Mouse (Mus musculus) midbrain, postnatal 0 days (tissue): ENCODE data around the gene B3galt1. TPM values are rescaled to one million over a fixed set of nuclear protein-coding genes. Genes with fewer than 3 reads are reported as not detected.

Experiments used
- ATAC-seq: fragments of 200-750 bp; cut with Nextera tagmentation; 2 replicates; pipeline ENCODE4 v1.8.0; 2017; ENCODE audit warnings: moderate number of reproducible peaks, mild to moderate bottlenecking, moderate TSS enrichment, moderate library complexity; ENCODE audit not compliant: low FRiP score
- DNase-seq: peaks from one replicate; pipeline ENCODE4 v3.0.0-alpha.2; 2015; ENCODE audit warnings: low spot score
- H3K27ac ChIP-seq: fragments of 300-500 bp; sonication (generic); 2 replicates; pipeline ENCODE4 v1.5.1; 2014; ENCODE audit warnings: low read depth, mild to moderate bottlenecking, low read length, mixed read lengths
- H3K27me3 ChIP-seq: fragments of 300-500 bp; sonication (generic); 2 replicates; pipeline ENCODE4 v1.6.1; 2014; ENCODE audit warnings: low read length, control low read depth, mixed read lengths; ENCODE audit not compliant: insufficient read depth
- H3K36me3 ChIP-seq: fragments of 300-500 bp; sonication (generic); 2 replicates; pipeline ENCODE4 v1.6.1; 2014; ENCODE audit warnings: low read length, control low read depth, mixed read lengths; ENCODE audit not compliant: insufficient read depth
- H3K4me1 ChIP-seq: fragments of 300-500 bp; sonication (generic); 2 replicates; pipeline ENCODE4 v1.6.1; 2014; ENCODE audit warnings: mild to moderate bottlenecking, control low read depth, antibody characterized with exemption, low read length, mixed read lengths; ENCODE audit not compliant: insufficient read depth
- H3K4me2 ChIP-seq: fragments of 300-500 bp; sonication (generic); 2 replicates; pipeline ENCODE4 v1.6.1; 2014; ENCODE audit warnings: low read depth, mild to moderate bottlenecking, low read length, mixed read lengths; ENCODE audit not compliant: poor library complexity, severe bottlenecking
- H3K4me3 ChIP-seq: fragments of 300-500 bp; sonication (generic); 2 replicates; pipeline ENCODE4 v1.5.1; 2014; ENCODE audit warnings: low read depth, mild to moderate bottlenecking, low read length, moderate library complexity
- H3K9ac ChIP-seq: fragments of 300-500 bp; sonication (generic); replicated peaks from 2 replicates; pipeline ENCODE4 v1.6.1; 2014; ENCODE audit warnings: mild to moderate bottlenecking, low read length, moderate library complexity, mixed read lengths; ENCODE audit not compliant: poor library complexity, severe bottlenecking
- H3K9me3 ChIP-seq: fragments of 300-500 bp; sonication (generic); 2 replicates; pipeline ENCODE4 v1.6.1; 2016; ENCODE audit warnings: low read length, control low read depth
- CTCF ChIP-seq: IDR thresholded peaks from 2 replicates; pipeline ENCODE4 v1.5.1; 2016; ENCODE audit warnings: antibody characterized with exemption, mild to moderate bottlenecking
- WGBS: fragments of 180-500 bp; shearing (Covaris S2); extraction: QIAGEN DNeasy Blood & Tissue Kit; methylation state at CpG from one replicate; pipeline ENCODE4 v1.1.7; 2014; 5-methylcytosine and 5-hydroxymethylcytosine counted together
- polyA plus RNA-seq: library from polyadenylated mRNA; unstranded; fragments of >200 nt; fragmentation: Nextera tagmentation; extraction: Ambion mirVana; gene quantifications from 2 replicates; pipeline ENCODE4 v1.2.1, GENCODE M21; 2015
- total RNA-seq: library from RNA; depleted of rRNA; stranded (reverse); fragments of >200 nt; gene quantifications from 2 replicates; pipeline ENCODE4 v1.2.3, GENCODE M21; 2014

B3galt1 gene
- total and polyA plus RNA-seq, 2 experiments from 2014 or later = 18.0 to 50.4 TPM

- Histone ChIP-seq H3K4me3 (no peak overlapping the region), H3K4me1 (no peaks in the 10 kb centered on the region), H3K36me3 (no peaks in the 10 kb centered on the region), H3K27me3 (no peaks in the 10 kb centered on the region), H3K27ac (no peak overlapping the region), H3K9ac (no peak overlapping the region), H3K4me2 (no peak overlapping the region), H3K9me3 (no peaks in the 10 kb centered on the region)
- DNase-seq = no peak
- no peak for TF ChIP-seq CTCF
- WGBS = 98% methylated on average over 4 of the region's 4 CpGs
- no peak for ATAC-seq
Measured at GRCm38 (mm10) chr2:67976488-67976887, 410.8 kb downstream of the B3galt1 start.

GRCm38 (mm10) chr2:67977620-67978262 lies 412.1 kb downstream of the B3galt1 start:
- Histone ChIP-seq H3K4me2 (no peak overlapping the region), H3K4me3 (no peak overlapping the region), H3K9me3 (no peaks in the 10 kb centered on the region), H3K27ac (no peak overlapping the region), H3K9ac (no peak overlapping the region), H3K36me3 (no peaks in the 10 kb centered on the region), H3K4me1 (no peaks in the 10 kb centered on the region), H3K27me3 (no peaks in the 10 kb centered on the region)
- ATAC-seq (no peak), DNase-seq (peak; percentile 31)
- no peak for TF ChIP-seq CTCF
- 53% methylated on average over 6 of the region's 6 CpGs for WGBS

GRCm38 (mm10) chr2:67983563-67983962 lies 417.9 kb downstream of the B3galt1 start:
- no peak for TF ChIP-seq CTCF
- Histone ChIP-seq H3K4me2 (no peak overlapping the region), H3K4me1 (no peaks in the 10 kb centered on the region), H3K36me3 (no peaks in the 10 kb centered on the region), H3K4me3 (no peak overlapping the region), H3K9ac (no peak overlapping the region), H3K27ac (no peak overlapping the region), H3K27me3 (no peaks in the 10 kb centered on the region), H3K9me3 (no peaks in the 10 kb centered on the region)
- DNase-seq = no peak
- 95% methylated on average over 3 of the region's 3 CpGs for WGBS
- no peak for ATAC-seq

GRCm38 (mm10) chr2:67985133-67985532 lies 419.5 kb downstream of the B3galt1 start:
- H3K4me1 ChIP-seq = no peaks in the 10 kb centered on the region
- 86% methylated on average over 3 of the region's 3 CpGs for WGBS
- TF ChIP-seq CTCF = no peak

GRCm38 (mm10) chr2:67993421-67993820 lies 427.8 kb downstream of the B3galt1 start:
- no peaks in the 10 kb centered on the region for H3K4me1 ChIP-seq
- H3K27ac ChIP-seq = no peak overlapping the region
- no peaks in the 10 kb centered on the region for H3K9me3 ChIP-seq
- H3K36me3 ChIP-seq = no peaks in the 10 kb centered on the region
- H3K27me3 ChIP-seq = no peaks in the 10 kb centered on the region
- ATAC-seq = no peak
- WGBS = 93% methylated on average over 1 of the region's 1 CpGs
- no peak overlapping the region for H3K4me3 ChIP-seq
- TF ChIP-seq CTCF = no peak
- H3K4me2 ChIP-seq = no peak overlapping the region
- no peak for DNase-seq
- no peak overlapping the region for H3K9ac ChIP-seq

More at GRCm38 (mm10) chr2:67985133-67985532, 419.5 kb downstream of the B3galt1 start:
- no peak overlapping the region for H3K9ac ChIP-seq
- ATAC-seq = no peak
- H3K9me3 ChIP-seq = no peaks in the 10 kb centered on the region
- no peak overlapping the region for H3K4me3 ChIP-seq
- H3K27me3 ChIP-seq = no peaks in the 10 kb centered on the region
- H3K4me2 ChIP-seq = no peak overlapping the region
- H3K36me3 ChIP-seq = no peaks in the 10 kb centered on the region
- no peak overlapping the region for H3K27ac ChIP-seq
- DNase-seq = no peak

GRCm38 (mm10) chr2:68003091-68003490 lies 437.4 kb downstream of the B3galt1 start:
- H3K4me2 ChIP-seq = no peak overlapping the region
- H3K27me3 ChIP-seq = no peaks in the 10 kb centered on the region
- H3K9ac ChIP-seq = no peak overlapping the region
- H3K9me3 ChIP-seq = no peaks in the 10 kb centered on the region
- no peaks in the 10 kb centered on the region for H3K4me1 ChIP-seq
- no peaks in the 10 kb centered on the region for H3K36me3 ChIP-seq
- TF ChIP-seq CTCF = no peak
- no peak overlapping the region for H3K4me3 ChIP-seq
- H3K27ac ChIP-seq = no peak overlapping the region
- 65% methylated on average over 1 of the region's 1 CpGs for WGBS
- DNase-seq (no peak), ATAC-seq (no peak)
